Mouse (Mus musculus): Measurements from ENCODE around the gene Tsc2.
A peak's percentile ranks its signal among the peaks of the same experiment; 100 is the strongest.

Gene Tsc2

GRCm38 (mm10) chr17:24646381-24646780 lies 14.0 kb upstream of the Tsc2 start:
- no peak for DNase-seq

- peak; percentile 99 for DNase-seq
Observed at GRCm38 (mm10) chr17:24645916-24646315, 13.5 kb upstream of the Tsc2 start.

- DNase-seq: peak; percentile 99
Observed at GRCm38 (mm10) chr17:24644875-24645721, 12.7 kb upstream of the Tsc2 start.

- peak; percentile 98 for DNase-seq
Observed at GRCm38 (mm10) chr17:24644030-24644715, 11.7 kb upstream of the Tsc2 start.

GRCm38 (mm10) chr17:24642791-24643343 lies 10.4 kb upstream of the Tsc2 start:
- DNase-seq: peak; percentile 94

- DNase-seq: peak; percentile 93
Observed at GRCm38 (mm10) chr17:24641944-24642343, 9.5 kb upstream of the Tsc2 start.

GRCm38 (mm10) chr17:24640581-24640980 lies 8.2 kb upstream of the Tsc2 start:
- no peak for DNase-seq

- peak; percentile 94 for DNase-seq
Observed at GRCm38 (mm10) chr17:24640119-24640518, 7.7 kb upstream of the Tsc2 start.

- DNase-seq: no peak
Observed at GRCm38 (mm10) chr17:24639571-24639988, 7.2 kb upstream of the Tsc2 start.

- DNase-seq: peak; percentile 99
Observed at GRCm38 (mm10) chr17:24638840-24639239, 6.4 kb upstream of the Tsc2 start.

GRCm38 (mm10) chr17:24638214-24638613 lies 5.8 kb upstream of the Tsc2 start:
- peak; percentile 97 for DNase-seq

- DNase-seq: peak; percentile 96
Observed at GRCm38 (mm10) chr17:24636781-24637481, 4.5 kb upstream of the Tsc2 start.

- DNase-seq: peak; percentile 93
Observed at GRCm38 (mm10) chr17:24635694-24636093, 3.3 kb upstream of the Tsc2 start.

GRCm38 (mm10) chr17:24635024-24635423 lies 2.6 kb upstream of the Tsc2 start:
- DNase-seq: peak; percentile 98

GRCm38 (mm10) chr17:24633831-24634230 lies 1.4 kb upstream of the Tsc2 start:
- DNase-seq: peak; percentile 93

GRCm38 (mm10) chr17:24632813-24633449 lies 501 bp upstream of the Tsc2 start:
- peak; percentile 99 for DNase-seq

- DNase-seq: no peak
Observed at GRCm38 (mm10) chr17:24630072-24630471, 2.4 kb downstream of the Tsc2 start.

- peak; percentile 94 for DNase-seq
Observed at GRCm38 (mm10) chr17:24628646-24629045, 3.8 kb downstream of the Tsc2 start.

GRCm38 (mm10) chr17:24625472-24625871 lies 7.0 kb downstream of the Tsc2 start:
- DNase-seq: no peak

- DNase-seq: no peak
Observed at GRCm38 (mm10) chr17:24617561-24618194, 14.8 kb downstream of the Tsc2 start.

GRCm38 (mm10) chr17:24610711-24611110 lies 21.7 kb downstream of the Tsc2 start:
- DNase-seq: no peak

- DNase-seq: no peak
Observed at GRCm38 (mm10) chr17:24608874-24609273, 23.6 kb downstream of the Tsc2 start.
